Mouse (Mus musculus) lung, adult 2 months (tissue): ENCODE measurements around the gene Fabp7. TPM values are rescaled to one million over a fixed set of nuclear protein-coding genes. Genes with fewer than 3 reads are reported as not detected.

ENCODE experiments used
- DNase-seq: peaks from one replicate; pipeline ENCODE4 v3.0.0; 2022
- H3K4me1 ChIP-seq: fragments of 200-500 bp; 2 replicates; pipeline ENCODE4 v1.6.1; 2011; ENCODE audit warnings: low read length; ENCODE audit not compliant: control insufficient read depth, insufficient read depth
- H3K4me3 ChIP-seq: fragments of 200-500 bp; replicated peaks from 2 replicates; pipeline ENCODE3; 2011; ENCODE audit warnings: low read depth, mild to moderate bottlenecking, control low read depth, low read length; ENCODE audit errors: extremely low read depth
- CTCF ChIP-seq: fragments of 200-500 bp; IDR thresholded peaks from 2 replicates; pipeline ENCODE4 v1.5.1; 2011; ENCODE audit warnings: mild to moderate bottlenecking, low read length, control low read depth; ENCODE audit not compliant: insufficient read depth
- POLR2A ChIP-seq: fragments of 200-500 bp; IDR thresholded peaks from 2 replicates; pipeline ENCODE4 v1.6.1; 2011; ENCODE audit warnings: low read depth, mild to moderate bottlenecking, control low read depth, low read length, borderline replicate concordance; ENCODE audit errors: extremely low read depth
- WGBS: fragments of 180-500 bp; shearing (Covaris S2); methylation state at CpG from one replicate; pipeline ENCODE4 v1.1.7; 2018; 5-methylcytosine and 5-hydroxymethylcytosine counted together
- polyA plus RNA-seq: library from polyadenylated mRNA; depleted of rRNA; stranded (reverse); fragments of >200 nt; gene quantifications from 2 replicates; pipeline ENCODE4 v1.2.3, GENCODE M21; 2012

The Fabp7 gene
- polyA plus RNA-seq, 1 experiment, result 0.26 TPM

- Histone ChIP-seq H3K4me1 (peaks cover 7% of the 10 kb centered on the region; the same call in 1 of the 2 replicates), H3K4me3 (peak overlapping the region; percentile 73)
- DNase-seq, result no peak
- WGBS, result 27% methylated on average over 4 of the region's 4 CpGs
- TF ChIP-seq CTCF, result no peak
- no peak for TF ChIP-seq POLR2A
Measured at GRCm38 (mm10) chr10:57795542-57795941, 10.9 kb downstream of the Fabp7 start.

GRCm38 (mm10) chr10:57796057-57796456 is 11.4 kb downstream of the Fabp7 start:
- TF ChIP-seq POLR2A (no peak), CTCF (no peak)
- DNase-seq, result peak; percentile 52
- peak overlapping the region; percentile 32 for H3K4me3 ChIP-seq
- 25% methylated on average over 4 of the region's 4 CpGs for WGBS
- H3K4me1 ChIP-seq, result peaks cover 7% of the 10 kb centered on the region; the same call in 1 of the 2 replicates

- WGBS, result 92% methylated on average over 1 of the region's 1 CpGs
- DNase-seq, result no peak
- no peak overlapping the region for H3K4me3 ChIP-seq
- TF ChIP-seq CTCF (no peak), POLR2A (no peak)
- H3K4me1 ChIP-seq, result peaks cover 4% of the 10 kb centered on the region; the same call in 1 of the 2 replicates
Measured at GRCm38 (mm10) chr10:57799486-57799885, 14.8 kb downstream of the Fabp7 start.

GRCm38 (mm10) chr10:57807754-57808153 is 23.1 kb downstream of the Fabp7 start:
- no peak for DNase-seq
- no peak overlapping the region for H3K4me3 ChIP-seq
- H3K4me1 ChIP-seq, result no peaks in the 10 kb centered on the region
- WGBS, result 92% methylated on average over 6 of the region's 6 CpGs
- TF ChIP-seq CTCF (no peak), POLR2A (no peak)

- Histone ChIP-seq H3K4me1 (no peaks in the 10 kb centered on the region), H3K4me3 (no peak overlapping the region)
- TF ChIP-seq POLR2A (no peak), CTCF (no peak)
- WGBS, result 76% methylated on average over 5 of the region's 5 CpGs
- no peak for DNase-seq
Measured at GRCm38 (mm10) chr10:57812161-57812856, 27.6 kb downstream of the Fabp7 start.

GRCm38 (mm10) chr10:57814295-57814694 is 29.6 kb downstream of the Fabp7 start:
- WGBS, result 91% methylated on average over 2 of the region's 2 CpGs
- no peak for DNase-seq
- no peak for TF ChIP-seq POLR2A
- no peak for TF ChIP-seq CTCF
- Histone ChIP-seq H3K4me1 (no peaks in the 10 kb centered on the region), H3K4me3 (no peak overlapping the region)

- Histone ChIP-seq H3K4me3 (no peak overlapping the region), H3K4me1 (no peaks in the 10 kb centered on the region)
- TF ChIP-seq POLR2A, result no peak
- TF ChIP-seq CTCF, result no peak
- WGBS, result 76% methylated on average over 6 of the region's 6 CpGs
- DNase-seq, result no peak
Measured at GRCm38 (mm10) chr10:57815869-57816268, 31.2 kb downstream of the Fabp7 start.

- TF ChIP-seq CTCF (no peak), POLR2A (no peak)
- Histone ChIP-seq H3K4me1 (no peaks in the 10 kb centered on the region), H3K4me3 (no peak overlapping the region)
- DNase-seq, result no peak
- 93% methylated on average over 2 of the region's 2 CpGs for WGBS
Measured at GRCm38 (mm10) chr10:57819209-57819608, 34.5 kb downstream of the Fabp7 start.

GRCm38 (mm10) chr10:57822473-57822872 is 37.8 kb downstream of the Fabp7 start:
- TF ChIP-seq POLR2A, result no peak
- TF ChIP-seq CTCF, result no peak
- Histone ChIP-seq H3K4me3 (no peak overlapping the region), H3K4me1 (no peaks in the 10 kb centered on the region)
- no peak for DNase-seq
- 36% methylated on average over 3 of the region's 3 CpGs for WGBS

- DNase-seq, result no peak
- H3K4me1 ChIP-seq, result no peaks in the 10 kb centered on the region
- H3K4me3 ChIP-seq, result no peak overlapping the region
- TF ChIP-seq POLR2A (no peak), CTCF (no peak)
- 67% methylated on average over 5 of the region's 5 CpGs for WGBS
Measured at GRCm38 (mm10) chr10:57828649-57829048, 44.0 kb downstream of the Fabp7 start.
